Mouse (Mus musculus) cerebellum, adult 2 months (tissue): ENCODE measurements at regions not wholly inside any gene's neighbourhood (a gene's known extent, or its start where the extent isn't known, plus 50 kb on each side); places are given as distances from the start of the nearest gene placed in this dataset.

Source experiments
- CTCF ChIP-seq: fragments of 200-500 bp; IDR thresholded peaks from 2 replicates; pipeline ENCODE4 v1.5.1; 2011; ENCODE audit warnings: low read depth, mild to moderate bottlenecking, control low read depth, low read length, moderate library complexity, borderline replicate concordance; ENCODE audit not compliant: insufficient read depth
- POLR2A ChIP-seq: fragments of 200-500 bp; IDR thresholded peaks from 2 replicates; pipeline ENCODE4 v1.6.1; 2011; ENCODE audit warnings: low read length, control low read depth, borderline replicate concordance; ENCODE audit not compliant: insufficient read depth

DNA sequence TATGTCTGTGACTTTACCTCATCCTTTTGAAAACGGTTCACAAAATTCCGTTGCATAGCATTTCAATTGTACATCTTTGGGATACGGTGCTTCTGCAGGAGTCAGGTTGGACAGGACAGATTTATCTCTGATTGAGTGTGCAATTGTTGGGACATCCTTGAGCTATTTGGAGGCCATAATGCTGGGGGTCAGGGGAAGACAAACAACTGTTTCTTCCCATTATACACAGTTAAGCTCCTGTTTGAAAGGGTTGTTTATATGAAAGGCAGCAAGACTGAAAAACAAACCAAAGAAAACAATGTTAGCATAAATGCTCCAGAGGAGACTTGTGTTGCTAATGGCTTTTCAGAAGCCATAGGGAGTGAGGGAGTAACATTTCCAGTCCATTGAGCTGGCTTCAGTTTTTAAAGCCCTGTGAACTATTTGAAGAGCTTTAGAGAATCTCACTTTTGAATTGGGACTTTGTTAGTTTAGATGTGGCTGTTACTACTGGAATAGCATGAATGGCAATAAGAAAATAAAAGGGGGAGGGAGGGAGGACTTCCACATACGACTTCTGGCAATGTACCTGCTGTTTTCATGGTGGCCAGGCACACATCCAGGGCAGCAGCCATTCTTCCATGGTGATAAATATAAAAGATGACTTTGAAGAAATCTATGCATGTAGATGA lies 351.3 kb downstream of the Rpl36a-ps1 start:
- no peak for TF ChIP-seq CTCF
- no peak for TF ChIP-seq POLR2A
